Mouse (Mus musculus) effector memory CD4-positive, alpha-beta T cell, adult 5 months (primary cell): ENCODE data around the gene Zfp970. TPM values are rescaled to one million over a fixed set of nuclear protein-coding genes. Genes with fewer than 3 reads are reported as not detected.

Experiments
- polyA plus RNA-seq: library from polyadenylated mRNA; unstranded; fragments of 100-300 nt; shearing (Covaris generic); gene quantifications from one replicate; pipeline ENCODE4 v1.2.1, GENCODE M21; 2017

The Zfp970 gene
- polyA plus RNA-seq: 4.1 TPM

DNA sequence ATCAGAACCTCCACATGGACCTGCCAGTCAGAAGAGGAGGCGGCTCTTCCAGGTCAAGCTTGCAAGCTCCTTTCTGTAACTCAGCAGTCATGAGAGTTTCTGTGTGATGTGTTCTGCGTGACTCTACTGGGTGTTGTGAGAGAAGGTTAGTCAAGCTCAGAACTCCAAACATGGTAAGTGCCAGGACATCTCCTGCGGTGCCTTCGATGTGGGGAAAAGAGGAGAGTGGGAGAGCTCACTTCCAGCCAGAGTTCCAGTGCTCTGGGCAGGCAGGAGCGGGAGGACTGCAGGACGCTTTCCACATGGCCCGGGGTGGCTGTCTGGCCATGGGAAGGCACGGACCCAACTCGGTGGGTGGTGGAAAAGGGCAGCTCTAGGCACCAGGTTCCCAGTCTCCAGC lies at the start of gene Zfp970:
TSS of gene Zfp970 (plus strand) at position 58 of the 400 bp plus-strand sequence.

GRCm38 (mm10) chr2:177498067-177498466 lies 33.5 kb downstream of the Zfp970 start, which contains the start of gene Gm14403:
Gene Gm14403, plus strand, starts transcription at chr2:177498215.

Other genes starting within 250 kb of the Zfp970 start
- not detected for gene Gm14409, start 197.7 kb upstream of the Zfp970 start, polyA plus RNA-seq
- not detected for gene Gm14412, start 140.4 kb upstream of the Zfp970 start, polyA plus RNA-seq
- not detected for gene Gm14418, start 66.4 kb upstream of the Zfp970 start, polyA plus RNA-seq
- not detected for gene Gm14403, start 33.5 kb downstream of the Zfp970 start, polyA plus RNA-seq
- gene Gm14406, start 113.5 kb downstream of the Zfp970 start, polyA plus RNA-seq: not detected